Mouse (Mus musculus): ENCODE measurements around the gene Mest.

The Mest gene

GRCm38 (mm10) chr6:30723331-30723730 is at the start of gene Mest:
Gene Mest, plus strand, starts transcription at chr6:30723547.
- no peak for DNase-seq

GRCm38 (mm10) chr6:30673764-30674561 is 49.4 kb upstream of the Mest start:
- no peak for DNase-seq

GRCm38 (mm10) chr6:30674714-30675280 is 48.5 kb upstream of the Mest start:
- no peak for DNase-seq

GRCm38 (mm10) chr6:30675281-30675771 is 48.0 kb upstream of the Mest start:
- no peak for DNase-seq

GRCm38 (mm10) chr6:30676506-30676905 is 46.8 kb upstream of the Mest start:
- DNase-seq, result no peak

- DNase-seq, result no peak
Observed at GRCm38 (mm10) chr6:30677591-30677990, 45.8 kb upstream of the Mest start.

GRCm38 (mm10) chr6:30678482-30678881 is 44.9 kb upstream of the Mest start:
- peak; percentile 16 for DNase-seq

GRCm38 (mm10) chr6:30679567-30679966 is 43.8 kb upstream of the Mest start:
- DNase-seq, result no peak

GRCm38 (mm10) chr6:30680442-30680841 is 42.9 kb upstream of the Mest start:
- no peak for DNase-seq

GRCm38 (mm10) chr6:30681935-30682900 is 41.1 kb upstream of the Mest start:
- no peak for DNase-seq

GRCm38 (mm10) chr6:30684570-30684969 is 38.8 kb upstream of the Mest start:
- DNase-seq, result no peak

- DNase-seq, result no peak
Observed at GRCm38 (mm10) chr6:30687198-30687597, 36.1 kb upstream of the Mest start.

- no peak for DNase-seq
Observed at GRCm38 (mm10) chr6:30692826-30693225, 30.5 kb upstream of the Mest start.

GRCm38 (mm10) chr6:30693350-30693991 is 29.9 kb upstream of the Mest start, which contains the start of gene Cep41:
Gene Cep41, minus strand, starts transcription at chr6:30693749.
- peak; percentile 97 for DNase-seq

- DNase-seq, result peak; percentile 29
Observed at GRCm38 (mm10) chr6:30694209-30694608, 29.1 kb upstream of the Mest start.

GRCm38 (mm10) chr6:30695124-30695523 is 28.2 kb upstream of the Mest start:
- DNase-seq, result peak; percentile 15

GRCm38 (mm10) chr6:30697464-30697863 is 25.9 kb upstream of the Mest start:
- DNase-seq, result no peak

- DNase-seq, result no peak
Observed at GRCm38 (mm10) chr6:30698036-30698435, 25.3 kb upstream of the Mest start.

- no peak for DNase-seq
Observed at GRCm38 (mm10) chr6:30700182-30700581, 23.2 kb upstream of the Mest start.

- no peak for DNase-seq
Observed at GRCm38 (mm10) chr6:30702881-30703280, 20.5 kb upstream of the Mest start.

GRCm38 (mm10) chr6:30703476-30703875 is 19.9 kb upstream of the Mest start:
- no peak for DNase-seq

GRCm38 (mm10) chr6:30703977-30704602 is 19.3 kb upstream of the Mest start:
- no peak for DNase-seq

Measured in cerebellum, adult 11-12 months (tissue).